Mouse (Mus musculus) megakaryocyte, adult 5-6 weeks (primary cell): ENCODE results near the gene Prpf4. TPM values are rescaled to one million over a fixed set of nuclear protein-coding genes. Genes with fewer than 3 reads are reported as not detected.
A peak's percentile ranks its signal among the peaks of the same experiment; 100 is the strongest.

Source experiments
- ATAC-seq: 2 replicates; pipeline ENCODE4 v1.8.0; 2016; ENCODE audit warnings: mild to moderate bottlenecking, inconsistent platforms; ENCODE audit not compliant: poor library complexity, severe bottlenecking
- total RNA-seq, 2 experiments: library from RNA; stranded (forward) in 1 of 2; stranded (reverse) in 1 of 2; fragments of 153-499, 151-499 nt in 1 of 2; fragments of 221-1000, 200-1000 nt in 1 of 2; gene quantifications; 2 replicates each; pipeline versions ENCODE4 v1.2.3 to v1.2.4; 2015 to 2017

Prpf4 gene
- total RNA-seq (2015) (9.3 and 11.2 TPM in 2 replicates), total RNA-seq (2017) (9.2 and 11.2 TPM in 2 replicates)

- peak; percentile 96 for ATAC-seq
Observed at GRCm38 (mm10) chr4:62408601-62409282, at the start of gene Prpf4, which contains the start of gene Cdc26. Prpf4 (plus strand) TSS chr4:62408797. Cdc26 (minus strand) TSS chr4:62408642.

- no peak for ATAC-seq
Observed at GRCm38 (mm10) chr4:62359256-62359775, 49.3 kb upstream of the Prpf4 start.

- peak; percentile 93 for ATAC-seq
Observed at GRCm38 (mm10) chr4:62360088-62360804, 48.4 kb upstream of the Prpf4 start, which contains the start of the genes Fkbp15 and Slc31a1. Fkbp15 (minus strand) TSS chr4:62360548. Slc31a1 (plus strand) TSS chr4:62360727.

GRCm38 (mm10) chr4:62360805-62361455 lies 47.7 kb upstream of the Prpf4 start:
- ATAC-seq, result peak; percentile 1; the same call in 1 of the 2 replicates

- ATAC-seq, result no peak
Observed at GRCm38 (mm10) chr4:62361571-62361970, 47.0 kb upstream of the Prpf4 start.

- ATAC-seq, result no peak
Observed at GRCm38 (mm10) chr4:62361997-62362396, 46.6 kb upstream of the Prpf4 start.

- ATAC-seq, result no peak
Observed at GRCm38 (mm10) chr4:62362437-62362836, 46.2 kb upstream of the Prpf4 start.

- ATAC-seq, result no peak
Observed at GRCm38 (mm10) chr4:62364299-62364698, 44.3 kb upstream of the Prpf4 start.

GRCm38 (mm10) chr4:62366291-62366690 lies 42.3 kb upstream of the Prpf4 start:
- ATAC-seq, result 0 out of 2 replicates have a peak, but pooled peaks have one; percentile 28

- peak; percentile 90 for ATAC-seq
Observed at GRCm38 (mm10) chr4:62367586-62367985, 41.0 kb upstream of the Prpf4 start.

- no peak for ATAC-seq
Observed at GRCm38 (mm10) chr4:62369091-62369490, 39.5 kb upstream of the Prpf4 start.

GRCm38 (mm10) chr4:62372410-62372809 lies 36.2 kb upstream of the Prpf4 start:
- ATAC-seq, result no peak

- no peak for ATAC-seq
Observed at GRCm38 (mm10) chr4:62372818-62373520, 35.6 kb upstream of the Prpf4 start.

- ATAC-seq, result no peak
Observed at GRCm38 (mm10) chr4:62373668-62374067, 34.9 kb upstream of the Prpf4 start.

- ATAC-seq, result no peak
Observed at GRCm38 (mm10) chr4:62374342-62374741, 34.3 kb upstream of the Prpf4 start.

GRCm38 (mm10) chr4:62376123-62376522 lies 32.5 kb upstream of the Prpf4 start:
- no peak for ATAC-seq

- ATAC-seq, result no peak
Observed at GRCm38 (mm10) chr4:62379724-62380381, 28.7 kb upstream of the Prpf4 start.

GRCm38 (mm10) chr4:62383207-62383606 lies 25.4 kb upstream of the Prpf4 start:
- no peak for ATAC-seq

- no peak for ATAC-seq
Observed at GRCm38 (mm10) chr4:62383752-62384151, 24.8 kb upstream of the Prpf4 start.

- ATAC-seq, result no peak
Observed at GRCm38 (mm10) chr4:62384159-62384558, 24.4 kb upstream of the Prpf4 start.
